Mouse (Mus musculus) small intestine, adult 2 months (tissue): Measurements from ENCODE around the gene Tspyl3. TPM values are rescaled to one million over a fixed set of nuclear protein-coding genes. Genes with fewer than 3 reads are reported as not detected.

ENCODE experiments used
- H3K27ac ChIP-seq: fragments of 200-500 bp; 2 replicates; pipeline ENCODE4 v1.5.1; 2012; ENCODE audit warnings: low read depth, low read length, control low read depth, inconsistent platforms; ENCODE audit not compliant: insufficient read depth
- H3K27me3 ChIP-seq: fragments of 200-500 bp; 2 replicates; pipeline ENCODE4 v1.6.1; 2012; ENCODE audit warnings: mild to moderate bottlenecking, moderate library complexity, low read length, inconsistent platforms; ENCODE audit not compliant: control insufficient read depth, insufficient read depth
- H3K36me3 ChIP-seq: fragments of 200-500 bp; 2 replicates; pipeline ENCODE4 v1.6.1; 2012; ENCODE audit warnings: mild to moderate bottlenecking, low read length, control low read depth, inconsistent platforms; ENCODE audit not compliant: control insufficient read depth, insufficient read depth
- H3K4me1 ChIP-seq: fragments of 200-500 bp; 2 replicates; pipeline ENCODE4 v1.6.1; 2012; ENCODE audit warnings: low read length, inconsistent platforms, mixed read lengths; ENCODE audit not compliant: control insufficient read depth, insufficient read depth, insufficient read length
- H3K4me3 ChIP-seq: fragments of 200-500 bp; 2 replicates; pipeline ENCODE4 v1.5.1; 2012; ENCODE audit warnings: low read depth, mild to moderate bottlenecking, control low read depth, inconsistent platforms, low read length, moderate library complexity
- CTCF ChIP-seq: fragments of 200-500 bp; IDR thresholded peaks from 2 replicates; pipeline ENCODE4 v1.5.1; 2012; ENCODE audit warnings: low read depth, mild to moderate bottlenecking, control low read depth, inconsistent platforms, low read length, moderate library complexity, mixed read lengths; ENCODE audit not compliant: insufficient replicate concordance, insufficient read length; ENCODE audit errors: extremely low read depth
- POLR2A ChIP-seq: fragments of 200-500 bp; IDR thresholded peaks from 2 replicates; pipeline ENCODE4 v1.6.1; 2012; ENCODE audit warnings: low read depth, mild to moderate bottlenecking, control low read depth, inconsistent platforms, low read length, moderate library complexity
- WGBS: fragments of 180-500 bp; shearing (Covaris S2); methylation state at CpG from one replicate; pipeline ENCODE4 v1.1.7; 2018; 5-methylcytosine and 5-hydroxymethylcytosine counted together
- polyA plus RNA-seq: library from polyadenylated mRNA; depleted of rRNA; stranded (reverse); fragments of >200 nt; gene quantifications from 2 replicates; pipeline ENCODE4 v1.2.3, GENCODE M21; 2012

Tspyl3 gene
- polyA plus RNA-seq, 1 experiment: 2.4 TPM

- peaks cover 66% of the 10 kb centered on the region for H3K36me3 ChIP-seq
- no peak for TF ChIP-seq POLR2A
- no peak overlapping the region for H3K27ac ChIP-seq
- H3K4me3 ChIP-seq: no peak overlapping the region
- 46% methylated on average over 5 of the region's 5 CpGs for WGBS
- no peaks in the 10 kb centered on the region for H3K27me3 ChIP-seq
- H3K4me1 ChIP-seq: peaks cover 5% of the 10 kb centered on the region; the same call in 1 of the 2 replicates
Observed at GRCm38 (mm10) chr2:153198485-153198884, 26.8 kb downstream of the Tspyl3 start.

DNA sequence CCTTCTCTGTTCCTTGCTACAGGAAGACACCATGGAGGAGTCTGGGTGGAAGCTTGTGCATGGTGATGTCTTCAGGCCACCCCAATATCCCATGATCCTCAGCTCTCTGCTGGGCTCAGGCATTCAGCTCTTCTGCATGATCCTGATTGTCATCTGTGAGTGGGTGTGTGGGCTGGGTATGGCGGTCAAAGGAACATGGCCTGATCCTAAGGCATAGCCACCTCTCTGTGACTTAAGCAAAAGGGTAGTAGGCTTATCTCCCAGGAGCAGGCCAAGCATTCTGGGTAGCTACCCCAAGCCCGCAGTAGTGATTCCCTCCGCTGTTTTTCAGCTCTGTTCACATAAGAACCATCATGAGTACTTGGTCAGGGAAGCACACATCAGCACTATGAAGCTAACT, 31.0 kb downstream of the Tspyl3 start:
- 94% methylated on average over 3 of the region's 3 CpGs for WGBS
- TF ChIP-seq CTCF (no peak), POLR2A (no peak)
- peaks cover 71% of the 10 kb centered on the region for H3K36me3 ChIP-seq

GRCm38 (mm10) chr2:153191242-153191641, 34.0 kb downstream of the Tspyl3 start:
- TF ChIP-seq POLR2A (no peak), CTCF (no peak)
- H3K27me3 ChIP-seq: no peaks in the 10 kb centered on the region
- no peak overlapping the region for H3K4me3 ChIP-seq
- 76% methylated on average over 2 of the region's 2 CpGs for WGBS
- H3K36me3 ChIP-seq: peaks cover 68% of the 10 kb centered on the region
- no peak overlapping the region for H3K27ac ChIP-seq
- peaks cover 5% of the 10 kb centered on the region; the same call in 1 of the 2 replicates for H3K4me1 ChIP-seq

More for the DNA sequence above, 31.0 kb downstream of the Tspyl3 start:
- H3K4me3 ChIP-seq: no peak overlapping the region
- peaks cover 5% of the 10 kb centered on the region; the same call in 1 of the 2 replicates for H3K4me1 ChIP-seq
- H3K27ac ChIP-seq: no peak overlapping the region
- H3K27me3 ChIP-seq: no peaks in the 10 kb centered on the region

DNA sequence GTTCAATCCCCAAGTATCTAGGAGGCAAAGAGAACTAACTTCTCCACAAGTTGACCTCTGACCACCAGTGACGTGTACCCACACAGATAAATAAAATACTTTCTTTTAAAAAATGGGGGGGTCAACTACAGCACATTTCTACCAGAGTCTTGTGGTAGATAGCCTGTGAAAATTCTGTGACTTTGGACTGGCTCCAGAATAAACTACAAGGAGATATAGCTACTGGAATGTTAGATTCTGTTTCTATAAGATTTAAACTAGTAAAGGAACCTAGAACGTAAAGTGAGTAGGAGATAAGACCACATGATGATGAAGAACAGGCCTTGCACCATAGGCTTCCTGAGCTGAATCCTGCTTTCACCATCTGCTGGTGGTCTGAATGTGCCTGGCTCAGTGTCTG, 37.4 kb downstream of the Tspyl3 start:
- TF ChIP-seq CTCF: no peak
- TF ChIP-seq POLR2A: no peak
- H3K4me1 ChIP-seq: peaks cover 3% of the 10 kb centered on the region; the same call in 1 of the 2 replicates
- H3K27ac ChIP-seq: no peak overlapping the region
- H3K27me3 ChIP-seq: no peaks in the 10 kb centered on the region
- H3K36me3 ChIP-seq: peaks cover 66% of the 10 kb centered on the region
- WGBS: 83% methylated on average over 2 of the region's 2 CpGs
- no peak overlapping the region for H3K4me3 ChIP-seq

DNA sequence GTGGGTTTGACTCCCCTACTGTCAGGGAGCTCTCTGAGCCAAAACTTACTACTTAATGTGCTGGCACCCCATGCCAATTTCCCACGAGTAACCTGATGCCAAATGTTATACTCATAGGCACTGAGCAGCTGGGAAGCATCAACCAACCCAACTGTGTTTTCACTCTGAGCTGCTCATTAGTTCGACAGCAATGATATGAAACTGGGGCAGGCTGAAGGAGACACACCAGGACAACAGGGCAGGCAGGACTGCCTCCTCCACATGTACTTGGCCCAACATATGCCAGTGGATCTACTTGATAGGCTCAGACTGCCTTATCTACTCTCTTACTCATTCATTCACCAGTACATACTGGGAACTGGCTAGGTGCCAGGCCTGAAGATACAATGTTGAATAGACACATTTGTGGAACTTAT, 39.1 kb downstream of the Tspyl3 start:
- Histone ChIP-seq H3K36me3 (peaks cover 57% of the 10 kb centered on the region), H3K4me1 (peaks cover 3% of the 10 kb centered on the region; the same call in 1 of the 2 replicates), H3K4me3 (no peak overlapping the region), H3K27me3 (no peaks in the 10 kb centered on the region), H3K27ac (no peak overlapping the region)
- TF ChIP-seq POLR2A (no peak), CTCF (no peak)
- WGBS: 44% methylated on average over 2 of the region's 2 CpGs

DNA sequence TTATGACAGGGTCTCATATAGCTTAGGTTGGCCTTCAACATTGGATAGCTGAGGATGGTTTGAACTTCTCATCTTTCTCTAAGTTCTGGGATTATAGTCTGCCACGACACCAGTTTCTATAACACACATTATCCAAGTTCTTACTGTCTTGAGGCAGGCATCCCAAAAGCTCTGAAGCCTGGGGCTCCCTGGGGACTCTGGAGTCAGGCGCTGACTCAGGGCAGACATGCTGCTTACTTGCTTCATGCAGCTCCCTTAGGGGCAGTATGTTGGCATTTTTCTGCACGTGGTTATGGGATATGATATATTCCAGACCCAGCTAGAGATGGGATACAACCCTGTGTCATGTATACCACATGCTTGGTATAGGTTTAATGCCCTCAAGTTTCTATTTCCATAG, 45.3 kb downstream of the Tspyl3 start:
- Histone ChIP-seq H3K36me3 (peaks cover 30% of the 10 kb centered on the region), H3K4me3 (no peak overlapping the region), H3K4me1 (peaks cover 6% of the 10 kb centered on the region; the same call in 1 of the 2 replicates), H3K27me3 (no peaks in the 10 kb centered on the region), H3K27ac (no peak overlapping the region)
- WGBS: 88% methylated on average over 3 of the region's 3 CpGs
- TF ChIP-seq POLR2A: no peak
- no peak for TF ChIP-seq CTCF

DNA sequence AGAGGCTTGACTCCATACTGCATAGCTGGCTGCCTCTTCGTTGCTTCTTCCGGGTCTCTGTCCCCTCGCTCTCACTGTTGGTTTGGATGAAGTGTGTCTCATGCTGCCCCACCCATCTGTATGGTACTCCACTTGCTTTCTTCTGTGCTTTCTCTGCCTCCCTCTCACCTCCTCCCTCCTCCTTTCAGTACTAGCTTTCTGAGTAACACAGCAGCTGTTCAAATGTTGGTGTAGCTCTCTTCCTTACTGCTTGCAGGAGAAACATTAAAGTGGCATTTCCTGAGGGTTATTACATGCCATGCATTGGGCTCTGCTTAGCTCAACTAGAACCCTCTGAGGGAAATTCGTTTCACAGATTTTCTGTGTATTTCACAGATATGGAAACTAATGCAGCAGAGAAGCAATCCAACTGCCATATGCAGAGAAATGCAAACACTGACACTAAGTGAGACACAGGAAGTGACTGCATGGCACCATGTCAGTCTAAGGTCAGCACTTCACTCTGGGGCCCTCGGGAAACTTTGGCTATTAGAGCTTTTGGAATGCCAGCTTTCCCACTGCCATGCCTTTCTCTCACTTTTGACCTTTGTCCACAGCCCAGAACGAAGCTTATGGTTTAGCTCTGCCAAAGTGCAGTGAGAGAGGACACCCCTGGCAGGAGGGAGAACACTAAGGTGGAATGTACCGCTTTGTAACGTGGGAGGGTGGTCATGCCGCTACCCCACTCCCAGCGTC, 45.9 kb downstream of the Tspyl3 start:
- peaks cover 6% of the 10 kb centered on the region; the same call in 1 of the 2 replicates for H3K4me1 ChIP-seq
- no peak overlapping the region for H3K4me3 ChIP-seq
- no peaks in the 10 kb centered on the region for H3K27me3 ChIP-seq
- H3K27ac ChIP-seq: no peak overlapping the region
- peaks cover 25% of the 10 kb centered on the region for H3K36me3 ChIP-seq
- no peak for TF ChIP-seq POLR2A
- TF ChIP-seq CTCF: no peak
- 50% methylated on average over 10 of the region's 10 CpGs for WGBS
